Mouse (Mus musculus) stomach, adult 2 months (tissue): ENCODE data around the gene Mgam. TPM values are rescaled to one million over a fixed set of nuclear protein-coding genes. Genes with fewer than 3 reads are reported as not detected.

ENCODE experiments used
- polyA plus RNA-seq: library from polyadenylated mRNA; depleted of rRNA; stranded (reverse); fragments of >200 nt; gene quantifications from 2 replicates; pipeline ENCODE4 v1.2.3, GENCODE M21; 2012; rRNA removed

The Mgam gene
- polyA plus RNA-seq = 0.06 and 0.16 TPM in 2 replicates

DNA sequence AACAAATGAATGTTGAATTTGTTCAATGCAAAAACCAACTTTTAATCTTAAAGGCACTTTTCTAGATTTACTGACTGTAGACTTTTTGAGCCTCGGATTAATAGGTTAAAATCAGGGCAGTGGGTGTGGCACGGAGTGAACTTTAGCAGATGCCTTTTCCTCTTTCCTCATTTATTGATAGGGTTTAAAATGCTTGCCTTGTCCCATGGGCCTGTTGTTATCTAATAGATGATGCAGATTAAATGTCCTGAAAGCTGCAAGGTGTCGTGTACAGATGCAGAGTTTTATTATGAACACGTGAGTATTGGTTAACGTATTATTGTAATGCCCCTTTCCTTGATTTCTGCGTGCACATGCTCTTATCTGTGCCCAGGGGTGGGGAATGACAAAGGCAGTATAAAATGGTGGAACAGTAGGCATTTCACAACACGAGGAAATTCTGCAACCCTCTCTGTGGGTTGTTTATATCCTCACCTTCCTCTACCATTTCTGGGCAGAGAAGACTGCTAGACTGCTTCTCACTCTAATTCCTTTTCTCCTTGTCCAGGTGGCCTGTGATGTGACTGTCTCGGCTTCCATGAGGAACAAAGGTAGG lies at the start of gene Mgam:
Gene Mgam, plus strand, starts transcription at position 426 of the 595 bp plus-strand sequence.

DNA sequence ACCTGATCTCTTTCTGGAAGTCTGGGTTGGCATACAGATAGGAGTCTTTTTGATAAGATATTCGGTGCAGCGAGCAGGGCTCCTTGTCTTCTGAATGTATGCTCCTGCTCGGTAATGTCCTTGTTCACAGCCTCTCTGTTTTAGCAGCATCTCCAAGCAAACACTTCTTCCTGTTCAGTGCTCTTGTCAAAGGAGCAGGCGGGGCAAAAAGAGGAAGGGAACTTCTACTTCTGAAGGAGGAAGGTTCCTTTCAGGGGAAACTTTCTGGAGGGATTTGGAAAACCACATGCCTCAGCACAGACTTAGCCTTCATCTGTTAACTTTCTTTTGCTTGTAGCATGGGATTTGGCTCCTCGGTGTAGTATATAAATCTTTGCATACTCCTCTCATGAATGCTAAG lies 43.0 kb upstream of the Mgam start, which contains the start of gene Clec5a:
Gene Clec5a, minus strand, starts transcription at position 177 of the 400 bp plus-strand sequence.

DNA sequence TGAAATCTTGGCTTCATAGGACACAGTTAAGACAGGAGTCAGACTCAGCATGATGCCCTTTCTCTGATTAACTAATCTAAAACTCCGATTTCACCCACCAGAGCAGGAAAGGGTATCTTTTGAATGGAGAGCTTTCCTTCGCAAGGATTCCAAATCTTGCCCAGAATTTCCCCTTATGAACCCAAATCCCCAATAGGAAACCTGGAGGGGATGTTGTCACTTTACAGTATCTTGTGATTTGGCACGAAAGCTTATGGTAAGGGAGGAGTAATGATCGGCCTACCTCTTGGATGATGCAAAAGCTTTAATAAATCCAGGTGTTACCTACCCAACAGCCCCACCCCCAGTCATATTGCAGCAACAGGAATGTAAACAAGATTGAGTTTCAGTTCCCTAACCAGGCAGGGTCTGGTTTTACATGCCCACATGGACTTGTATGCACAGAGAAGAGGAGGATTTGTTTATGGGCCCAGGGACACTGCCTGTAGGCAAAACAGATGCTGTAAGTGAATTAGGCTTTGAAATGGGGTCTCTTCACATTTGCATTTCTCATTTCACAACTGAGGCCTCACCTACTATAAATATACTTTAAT lies 15.3 kb upstream of the Mgam start, which contains the start of gene Tas2r138:
Gene Tas2r138, minus strand, starts transcription at position 51 of the 593 bp plus-strand sequence.

Other genes starting within 250 kb of the Mgam start
- gene E330009J07Rik, start 192.7 kb upstream of the Mgam start, polyA plus RNA-seq = 2.8 and 4.3 TPM in 2 replicates
- gene Wee2, start 189.7 kb upstream of the Mgam start, polyA plus RNA-seq = not detected in 2 replicates
- 2.2 and 2.4 TPM in 2 replicates for gene Ssbp1, start 157.5 kb upstream of the Mgam start, polyA plus RNA-seq
- gene Tas2r137, start 137.6 kb upstream of the Mgam start, polyA plus RNA-seq = not detected in 2 replicates
- not detected in 2 replicates for gene Tas2r108, start 135.3 kb upstream of the Mgam start, polyA plus RNA-seq
- not detected in 2 replicates for gene Prss37, start 109.3 kb upstream of the Mgam start, polyA plus RNA-seq
- gene Olfr461, start 73.8 kb upstream of the Mgam start, polyA plus RNA-seq = not detected in 2 replicates
- gene Olfr460, start 59.3 kb upstream of the Mgam start, polyA plus RNA-seq = not detected in 2 replicates
- not detected in 2 replicates for gene Clec5a, start 43.0 kb upstream of the Mgam start, polyA plus RNA-seq
- gene Tas2r138, start 15.5 kb upstream of the Mgam start, polyA plus RNA-seq = not detected in 2 replicates